Mouse (Mus musculus): ENCODE results near the gene Trpm3. TPM values are rescaled to one million over a fixed set of nuclear protein-coding genes. Genes with fewer than 3 reads are reported as not detected.

Gene Trpm3
- polyA plus RNA-seq, 1 experiment from 2014 or later = 1.2 TPM

DNA sequence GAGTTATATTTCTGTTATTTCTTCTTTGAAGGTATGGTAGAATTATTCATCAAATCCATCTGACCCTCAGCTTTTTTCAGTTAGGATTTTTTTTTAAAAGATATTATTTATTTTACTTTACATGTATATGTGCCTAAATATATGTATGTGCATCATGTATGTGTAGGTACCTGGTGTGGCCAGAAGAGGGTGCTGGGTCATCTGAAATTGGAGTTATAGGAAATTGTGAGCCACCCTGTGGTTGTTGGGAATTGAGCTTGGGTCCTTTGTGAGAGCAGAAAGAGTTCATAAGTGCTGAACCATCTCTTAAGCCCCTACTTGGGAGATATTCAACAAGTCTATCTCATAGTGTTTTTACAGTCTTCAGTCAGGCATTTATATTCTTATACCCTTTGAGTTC lies 389.1 kb downstream of the Trpm3 start:
- no peak for ATAC-seq (ENCODE audit: low read depth)
- no peak overlapping the region for H3K4me2 ChIP-seq (ENCODE audit: low read depth, low read length)
- H3K27ac ChIP-seq (ENCODE audit: low read length) = no peak overlapping the region
- H3K4me3 ChIP-seq (ENCODE audit: low read length) = no peak overlapping the region
- H3K9ac ChIP-seq (ENCODE audit: low read length) = no peak overlapping the region
- H3K27me3 ChIP-seq (ENCODE audit: control insufficient read depth, insufficient read depth, low read depth, low read length) = no peaks in the 10 kb centered on the region
- H3K9me3 ChIP-seq (ENCODE audit: control insufficient read depth, low read length) = no peaks in the 10 kb centered on the region
- H3K36me3 ChIP-seq (ENCODE audit: control insufficient read depth, insufficient read depth, low read length) = no peaks in the 10 kb centered on the region
- no peaks in the 10 kb centered on the region for H3K4me1 ChIP-seq (replicated peaks; ENCODE audit: control insufficient read depth, insufficient read depth, low read length)

DNA sequence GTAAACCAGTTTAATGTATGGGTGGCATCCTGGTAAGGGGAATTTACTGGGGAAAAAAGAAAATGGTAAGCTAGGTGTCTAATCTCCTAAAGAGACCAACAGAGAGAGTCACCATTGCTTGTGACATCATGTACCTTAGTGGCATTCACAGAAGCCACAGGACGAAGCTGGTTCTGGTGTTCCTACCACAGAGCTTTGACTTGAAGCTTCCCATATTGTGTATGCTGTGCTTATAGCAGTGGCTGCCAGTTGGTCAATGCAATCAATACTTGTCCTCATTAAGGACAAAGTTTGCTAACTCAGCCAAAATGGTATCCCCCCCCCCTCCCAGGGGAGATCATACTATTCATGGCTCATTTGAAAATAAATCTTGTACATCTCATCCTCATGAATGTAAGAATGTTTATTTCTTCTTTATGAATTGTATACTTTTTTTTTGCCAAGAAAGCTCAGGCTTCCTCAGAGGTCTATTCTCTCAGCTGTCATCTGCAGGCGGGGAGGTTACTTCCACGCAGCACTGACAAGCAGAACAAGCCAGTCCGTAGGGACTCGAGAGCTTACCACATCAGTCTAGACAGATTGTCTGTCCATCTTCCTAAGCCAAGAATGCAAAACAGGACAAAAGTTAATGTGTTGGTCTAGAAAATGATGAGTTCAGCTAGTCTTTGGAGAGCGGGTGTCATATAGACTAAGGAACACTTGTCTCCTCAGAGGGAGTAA lies 404.3 kb downstream of the Trpm3 start:
- no peaks in the 10 kb centered on the region for H3K27me3 ChIP-seq (ENCODE audit: control insufficient read depth, insufficient read depth, low read depth, low read length)

DNA sequence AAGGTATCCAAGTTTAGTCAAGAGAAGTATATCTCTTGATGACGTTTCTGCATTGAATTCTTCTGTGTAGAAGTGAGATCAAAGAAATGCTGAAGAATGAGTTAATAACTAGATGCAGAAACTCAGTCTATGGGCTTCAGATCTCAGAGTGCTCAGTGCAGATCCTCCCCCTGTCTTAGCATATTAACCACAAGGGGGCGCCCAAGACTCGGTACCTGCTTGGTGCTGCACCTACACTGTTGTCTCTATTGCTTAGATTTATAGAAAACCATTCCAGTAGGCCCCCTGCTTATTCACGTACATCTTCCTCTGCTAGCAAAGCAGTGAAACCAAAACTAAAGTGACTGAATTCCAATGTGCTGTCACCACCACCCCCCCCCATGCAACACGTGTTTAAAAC lies 413.3 kb downstream of the Trpm3 start:
- Histone ChIP-seq H3K27ac (ENCODE audit: low read length) (no peak overlapping the region), H3K4me3 (ENCODE audit: low read length) (no peak overlapping the region), H3K27me3 (ENCODE audit: control insufficient read depth, insufficient read depth, low read depth, low read length) (no peaks in the 10 kb centered on the region), H3K9ac (ENCODE audit: low read length) (no peak overlapping the region), H3K4me2 (ENCODE audit: low read depth, low read length) (no peak overlapping the region), H3K9me3 (ENCODE audit: control insufficient read depth, low read length) (no peaks in the 10 kb centered on the region), H3K36me3 (ENCODE audit: control insufficient read depth, insufficient read depth, low read length) (no peaks in the 10 kb centered on the region), H3K4me1 (replicated peaks; ENCODE audit: control insufficient read depth, insufficient read depth, low read length) (no peaks in the 10 kb centered on the region; the same call in 1 of the 2 replicates)
- WGBS = 21% methylated on average over 5 of the region's 5 CpGs
- no peak for ATAC-seq (ENCODE audit: low read depth)

More for the DNA sequence above, 404.3 kb downstream of the Trpm3 start:
- Histone ChIP-seq H3K4me1 (replicated peaks; ENCODE audit: control insufficient read depth, insufficient read depth, low read length) (no peaks in the 10 kb centered on the region), H3K9me3 (ENCODE audit: control insufficient read depth, low read length) (no peaks in the 10 kb centered on the region), H3K4me3 (ENCODE audit: low read length) (no peak overlapping the region), H3K27ac (ENCODE audit: low read length) (no peak overlapping the region), H3K4me2 (ENCODE audit: low read depth, low read length) (no peak overlapping the region), H3K36me3 (ENCODE audit: control insufficient read depth, insufficient read depth, low read length) (no peaks in the 10 kb centered on the region), H3K9ac (ENCODE audit: low read length) (no peak overlapping the region)
- ATAC-seq (ENCODE audit: low read depth) = peak; percentile 87
- WGBS = 45% methylated on average over 6 of the region's 6 CpGs

- Histone ChIP-seq H3K4me3 (ENCODE audit: low read length) (no peak overlapping the region), H3K4me1 (replicated peaks; ENCODE audit: control insufficient read depth, insufficient read depth, low read length) (no peaks in the 10 kb centered on the region; the same call in 1 of the 2 replicates), H3K27me3 (ENCODE audit: control insufficient read depth, insufficient read depth, low read depth, low read length) (no peaks in the 10 kb centered on the region), H3K4me2 (ENCODE audit: low read depth, low read length) (peak overlapping the region; percentile 19; the same call in 1 of the 2 replicates), H3K36me3 (ENCODE audit: control insufficient read depth, insufficient read depth, low read length) (no peaks in the 10 kb centered on the region), H3K9me3 (ENCODE audit: control insufficient read depth, low read length) (no peaks in the 10 kb centered on the region), H3K27ac (ENCODE audit: low read length) (peak overlapping the region; percentile 50; the same call in 1 of the 2 replicates), H3K9ac (ENCODE audit: low read length) (no peak overlapping the region)
- WGBS = 17% methylated on average over 7 of the region's 7 CpGs
- peak; percentile 94 for ATAC-seq (ENCODE audit: low read depth)
These were observed 415.6 kb downstream of the Trpm3 start for GRCm38 (mm10) chr19:22554421-22554941.

- peaks cover 4% of the 10 kb centered on the region; the same call in 1 of the 2 replicates for H3K4me1 ChIP-seq (replicated peaks; ENCODE audit: control insufficient read depth, insufficient read depth, low read length)
- no peak overlapping the region for H3K4me3 ChIP-seq (ENCODE audit: low read length)
- ATAC-seq (ENCODE audit: low read depth) = no peak
These were observed 433.6 kb downstream of the Trpm3 start for GRCm38 (mm10) chr19:22572396-22572795.

GRCm38 (mm10) chr19:22572849-22573248 lies 434.0 kb downstream of the Trpm3 start:
- Histone ChIP-seq H3K4me1 (replicated peaks; ENCODE audit: control insufficient read depth, insufficient read depth, low read length) (peaks cover 4% of the 10 kb centered on the region; the same call in 1 of the 2 replicates), H3K4me2 (ENCODE audit: low read depth, low read length) (no peak overlapping the region), H3K36me3 (ENCODE audit: control insufficient read depth, insufficient read depth, low read length) (no peaks in the 10 kb centered on the region), H3K27ac (ENCODE audit: low read length) (no peak overlapping the region), H3K9me3 (ENCODE audit: control insufficient read depth, low read length) (no peaks in the 10 kb centered on the region), H3K9ac (ENCODE audit: low read length) (no peak overlapping the region), H3K27me3 (ENCODE audit: control insufficient read depth, insufficient read depth, low read depth, low read length) (no peaks in the 10 kb centered on the region), H3K4me3 (ENCODE audit: low read length) (no peak overlapping the region)
- no peak for ATAC-seq (ENCODE audit: low read depth)
- 81% methylated on average over 2 of the region's 2 CpGs for WGBS

More at GRCm38 (mm10) chr19:22572396-22572795, 433.6 kb downstream of the Trpm3 start:
- Histone ChIP-seq H3K27me3 (ENCODE audit: control insufficient read depth, insufficient read depth, low read depth, low read length) (no peaks in the 10 kb centered on the region), H3K27ac (ENCODE audit: low read length) (no peak overlapping the region), H3K36me3 (ENCODE audit: control insufficient read depth, insufficient read depth, low read length) (no peaks in the 10 kb centered on the region), H3K9ac (ENCODE audit: low read length) (no peak overlapping the region), H3K9me3 (ENCODE audit: control insufficient read depth, low read length) (no peaks in the 10 kb centered on the region), H3K4me2 (ENCODE audit: low read depth, low read length) (0 out of 2 replicates have a peak overlapping the region, but pooled peaks have one; percentile 11)
- 55% methylated on average over 11 of the region's 11 CpGs for WGBS

DNA sequence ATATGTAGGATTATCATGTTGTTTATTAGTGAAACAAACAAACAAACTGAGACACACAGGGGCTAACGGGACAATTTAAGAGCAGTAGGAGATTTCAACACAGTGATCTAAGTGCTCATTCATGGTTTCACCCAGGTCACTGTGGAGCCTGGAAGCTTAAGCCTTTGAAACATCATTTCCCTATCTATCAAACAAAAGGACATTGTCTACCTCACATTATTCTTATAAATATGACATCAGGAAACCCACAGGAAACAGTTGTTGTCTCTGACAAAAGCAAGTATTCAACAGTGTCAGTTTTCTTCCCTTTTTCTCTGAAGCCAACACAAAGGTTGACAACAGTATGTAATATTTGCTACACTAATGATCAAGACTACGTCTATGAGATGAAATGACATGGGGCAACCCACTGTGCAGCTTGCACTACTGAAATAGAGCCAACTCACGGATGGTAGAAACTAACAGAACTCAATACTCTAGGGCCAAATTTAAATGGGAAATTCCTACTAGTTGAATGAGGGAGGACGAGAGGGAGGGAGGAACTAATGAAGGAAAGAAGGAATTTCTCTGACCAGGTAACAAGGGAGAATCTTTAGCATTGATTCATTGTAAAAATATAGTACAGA lies 443.4 kb downstream of the Trpm3 start:
- no peak overlapping the region for H3K27ac ChIP-seq (ENCODE audit: low read length)
- 75% methylated on average over 4 of the region's 4 CpGs for WGBS
- no peak overlapping the region for H3K9ac ChIP-seq (ENCODE audit: low read length)
- H3K4me1 ChIP-seq (replicated peaks; ENCODE audit: control insufficient read depth, insufficient read depth, low read length) = no peaks in the 10 kb centered on the region
- H3K4me2 ChIP-seq (ENCODE audit: low read depth, low read length) = no peak overlapping the region
- no peaks in the 10 kb centered on the region for H3K27me3 ChIP-seq (ENCODE audit: control insufficient read depth, insufficient read depth, low read depth, low read length)
- H3K4me3 ChIP-seq (ENCODE audit: low read length) = no peak overlapping the region
- no peaks in the 10 kb centered on the region for H3K36me3 ChIP-seq (ENCODE audit: control insufficient read depth, insufficient read depth, low read length)
- H3K9me3 ChIP-seq (ENCODE audit: control insufficient read depth, low read length) = no peaks in the 10 kb centered on the region
- no peak for ATAC-seq (ENCODE audit: low read depth)

GRCm38 (mm10) chr19:22594492-22594891 lies 455.6 kb downstream of the Trpm3 start:
- WGBS = 66% methylated on average over 3 of the region's 3 CpGs
- 0 out of 2 replicates have a peak, but pooled peaks cover 2% of the 10 kb centered on the region for H3K4me1 ChIP-seq (replicated peaks; ENCODE audit: control insufficient read depth, insufficient read depth, low read length)
- no peak overlapping the region for H3K9ac ChIP-seq (ENCODE audit: low read length)
- ATAC-seq (ENCODE audit: low read depth) = no peak
- no peaks in the 10 kb centered on the region for H3K36me3 ChIP-seq (ENCODE audit: control insufficient read depth, insufficient read depth, low read length)
- no peaks in the 10 kb centered on the region for H3K27me3 ChIP-seq (ENCODE audit: control insufficient read depth, insufficient read depth, low read depth, low read length)
- no peaks in the 10 kb centered on the region for H3K9me3 ChIP-seq (ENCODE audit: control insufficient read depth, low read length)
- H3K4me3 ChIP-seq (ENCODE audit: low read length) = no peak overlapping the region
- no peak overlapping the region for H3K27ac ChIP-seq (ENCODE audit: low read length)
- H3K4me2 ChIP-seq (ENCODE audit: low read depth, low read length) = no peak overlapping the region

DNA sequence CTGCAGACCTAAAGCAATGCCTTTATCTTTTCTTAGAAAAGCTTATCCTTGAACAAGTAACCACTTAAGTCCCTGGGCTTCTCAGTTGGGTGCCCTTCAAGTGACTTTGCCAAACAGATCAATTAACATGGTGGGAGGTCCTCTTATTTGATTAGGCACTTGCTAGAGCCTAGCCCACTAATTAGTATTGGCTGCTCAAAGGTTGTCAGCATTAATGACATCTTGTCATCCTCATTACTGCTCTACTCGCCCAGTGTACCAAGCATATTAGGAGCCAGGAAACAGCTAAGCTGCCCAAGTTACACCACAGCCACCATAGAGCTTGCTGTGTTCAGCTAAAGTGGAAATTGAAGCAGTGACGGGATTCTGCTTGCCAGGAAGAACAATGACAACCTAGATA lies 456.4 kb downstream of the Trpm3 start:
- 61% methylated on average over 2 of the region's 2 CpGs for WGBS
- no peak overlapping the region for H3K4me2 ChIP-seq (ENCODE audit: low read depth, low read length)
- no peak overlapping the region for H3K4me3 ChIP-seq (ENCODE audit: low read length)
- no peak overlapping the region for H3K9ac ChIP-seq (ENCODE audit: low read length)
- H3K27ac ChIP-seq (ENCODE audit: low read length) = no peak overlapping the region
- H3K4me1 ChIP-seq (replicated peaks; ENCODE audit: control insufficient read depth, insufficient read depth, low read length) = 0 out of 2 replicates have a peak, but pooled peaks cover 2% of the 10 kb centered on the region
- no peaks in the 10 kb centered on the region for H3K36me3 ChIP-seq (ENCODE audit: control insufficient read depth, insufficient read depth, low read length)
- no peaks in the 10 kb centered on the region for H3K9me3 ChIP-seq (ENCODE audit: control insufficient read depth, low read length)
- no peaks in the 10 kb centered on the region for H3K27me3 ChIP-seq (ENCODE audit: control insufficient read depth, insufficient read depth, low read depth, low read length)
- no peak for ATAC-seq (ENCODE audit: low read depth)

All from lung, embryonic 16.5 days (tissue).